Mouse (Mus musculus): ENCODE data around the gene Fem1b. TPM values are rescaled to one million over a fixed set of nuclear protein-coding genes. Genes with fewer than 3 reads are reported as not detected.

Fem1b gene
- polyA plus RNA-seq, 1 experiment from 2014 or later = 34.6 TPM

DNA sequence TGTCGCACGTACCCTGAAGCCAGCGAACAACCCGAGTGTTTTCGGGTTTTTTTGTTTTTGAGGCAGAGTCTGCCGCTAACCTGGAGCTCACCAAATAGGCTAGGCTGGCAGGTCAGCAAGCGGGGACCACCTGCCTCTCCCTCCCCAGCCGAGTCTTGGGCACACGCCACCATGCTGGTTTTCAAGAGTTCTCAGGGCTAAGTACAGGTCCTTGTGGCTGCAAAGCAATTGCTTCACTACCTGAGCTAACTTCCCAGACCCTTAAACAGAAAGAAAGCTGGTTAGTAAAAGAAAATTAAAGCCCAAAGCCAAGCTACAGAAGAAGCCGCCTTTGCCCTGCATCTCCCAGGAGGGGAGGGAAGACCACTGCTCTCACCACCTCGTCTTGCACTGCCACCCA is 61.4 kb downstream of the Fem1b start:
- CTCF ChIA-PET = interaction anchor here (1.1 to 1.6 kb wide), 3 partner anchors 9 to 27 kb away, joined by 3 to 5 read pairs (median 5); no protein-coding TSS in a partner anchor
- ATAC-seq (no peak), DNase-seq (ENCODE audit: low read depth, low spot score) (no peak)
- no peaks in the 10 kb centered on the region for H3K27me3 ChIP-seq
- POLR2A ChIA-PET = interaction anchor here (0.6 kb wide), 1 partner anchor 41 kb away, joined by 4 read pairs; no protein-coding TSS in a partner anchor
- in situ Hi-C loops (cut with MboI; ENCODE audit: low pct_unique_long_range_greater_than_20kb) = no loop called here
- TF ChIP-seq CTCF (IDR thresholded peaks at IDR 0.05) = no peak

DNA sequence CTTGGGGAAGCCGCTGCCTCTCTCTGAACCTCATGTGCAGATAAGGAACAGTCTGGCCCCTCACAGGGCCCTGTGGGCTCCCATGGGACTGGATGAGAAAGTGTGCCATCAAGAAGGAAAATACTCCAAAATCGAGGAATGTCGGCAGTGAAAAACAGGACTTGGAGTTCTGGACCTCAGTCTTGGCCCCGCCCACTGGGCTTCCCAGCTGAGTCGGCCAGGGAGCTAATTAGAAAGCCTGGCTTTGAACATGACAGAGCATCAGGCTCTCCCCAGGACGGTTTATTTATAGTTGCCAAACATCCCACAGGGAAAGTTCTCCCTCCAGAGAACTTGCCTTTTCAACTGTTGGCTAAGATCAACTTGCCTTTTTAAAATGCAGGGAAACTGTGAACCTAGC is 62.1 kb downstream of the Fem1b start:
- no peak for TF ChIP-seq CTCF (IDR thresholded peaks at IDR 0.05)
- CTCF ChIA-PET = interaction anchor here (0.7 to 1.5 kb wide), 2 partner anchors 10 to 38 kb away, joined by 3 to 5 read pairs; no protein-coding TSS in a partner anchor
- in situ Hi-C loops (cut with MboI; ENCODE audit: low pct_unique_long_range_greater_than_20kb) = no loop called here
- H3K27me3 ChIP-seq = no peaks in the 10 kb centered on the region
- ATAC-seq = no peak
- DNase-seq (ENCODE audit: low read depth, low spot score) = no peak
- POLR2A ChIA-PET = no interaction called here

DNA sequence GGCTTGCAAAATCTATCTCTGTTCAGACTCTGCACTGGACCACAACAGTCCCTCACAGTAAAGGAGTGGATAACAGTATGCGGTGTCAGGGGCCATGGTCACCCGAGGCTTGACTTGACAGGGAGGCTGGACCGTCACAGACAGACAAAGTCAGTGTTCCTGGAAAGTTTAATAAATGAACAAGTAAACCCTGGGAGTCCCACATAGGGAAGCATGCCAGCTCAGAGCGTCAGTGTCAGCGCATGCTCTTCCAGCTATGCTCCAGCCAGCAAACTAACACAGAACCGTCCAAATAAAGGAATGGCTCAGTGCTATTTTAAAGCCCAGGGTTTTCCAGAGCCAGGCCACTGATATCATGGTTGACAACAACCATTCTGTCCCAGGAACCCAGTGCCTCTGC is 65.1 kb downstream of the Fem1b start:
- ATAC-seq (no peak), DNase-seq (ENCODE audit: low read depth, low spot score) (no peak)
- ChIA-PET POLR2A (no interaction called here), CTCF (no interaction called here)
- no peak for TF ChIP-seq CTCF (IDR thresholded peaks at IDR 0.05)
- H3K27me3 ChIP-seq = no peaks in the 10 kb centered on the region
- in situ Hi-C loops (cut with MboI; ENCODE audit: low pct_unique_long_range_greater_than_20kb) = no loop called here

DNA sequence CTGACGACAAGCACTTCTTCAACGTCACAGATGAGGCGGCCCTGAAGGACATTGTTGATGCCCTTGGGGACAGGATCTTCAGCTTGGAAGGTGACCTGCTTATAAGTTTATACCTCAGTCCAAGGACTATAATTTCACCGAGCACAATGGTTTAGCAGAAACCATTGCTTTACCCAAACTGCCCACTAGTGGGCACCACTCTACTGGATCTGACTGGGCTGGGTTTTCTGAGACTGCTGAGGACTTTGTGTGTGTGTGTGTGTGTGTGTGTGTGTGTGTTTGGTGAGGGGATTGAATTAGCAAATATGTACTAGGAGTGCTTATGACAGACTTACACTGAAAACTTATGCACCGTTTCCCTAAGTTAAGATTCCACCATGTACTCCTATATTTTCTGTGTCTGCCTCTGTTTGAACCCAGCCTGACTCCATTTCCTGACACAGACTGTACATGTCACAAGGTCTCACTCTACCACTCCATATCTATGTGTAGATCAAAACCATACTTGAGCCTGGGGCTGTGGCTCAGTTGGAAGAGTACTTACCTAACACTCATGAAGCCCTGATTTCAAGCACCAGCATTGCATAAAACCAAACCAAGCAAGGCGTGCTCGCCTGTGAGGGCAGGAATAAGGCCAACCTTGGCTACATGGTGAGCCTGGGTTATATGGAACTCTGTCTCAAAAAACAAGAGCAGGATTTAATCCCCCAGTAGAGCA is 67.0 kb downstream of the Fem1b start:
- POLR2A ChIA-PET = interaction anchor here (0.7 kb wide), 1 partner anchor 32 kb away, joined by 3 read pairs; no protein-coding TSS in a partner anchor
- CTCF ChIA-PET = interaction anchor here (1.0 to 1.4 kb wide), 2 partner anchors 32 to 84 kb away, joined by 3 to 5 read pairs; no protein-coding TSS in a partner anchor
- DNase-seq (ENCODE audit: low read depth, low spot score) (no peak), ATAC-seq (no peak)
- TF ChIP-seq CTCF (IDR thresholded peaks at IDR 0.05) = peak; percentile 86
- in situ Hi-C loops (cut with MboI; ENCODE audit: low pct_unique_long_range_greater_than_20kb) = no loop called here
- H3K27me3 ChIP-seq = no peaks in the 10 kb centered on the region

Other genes starting within 250 kb of the Fem1b start
- gene Itga11, start 134.1 kb downstream of the Fem1b start, polyA plus RNA-seq (2021) = 0.01 TPM
- gene Cln6, start 26.9 kb upstream of the Fem1b start, polyA plus RNA-seq (2021) = 41.0 TPM
- gene Calml4, start 46.1 kb upstream of the Fem1b start, polyA plus RNA-seq (2021) = 5.2 TPM
- gene Pias1, start 176.0 kb upstream of the Fem1b start, polyA plus RNA-seq (2021) = 25.7 TPM

Data from Patski (cell line).